21 mouse cellular contexts compared by ENCODE assay signal in the genomic region with DNA sequence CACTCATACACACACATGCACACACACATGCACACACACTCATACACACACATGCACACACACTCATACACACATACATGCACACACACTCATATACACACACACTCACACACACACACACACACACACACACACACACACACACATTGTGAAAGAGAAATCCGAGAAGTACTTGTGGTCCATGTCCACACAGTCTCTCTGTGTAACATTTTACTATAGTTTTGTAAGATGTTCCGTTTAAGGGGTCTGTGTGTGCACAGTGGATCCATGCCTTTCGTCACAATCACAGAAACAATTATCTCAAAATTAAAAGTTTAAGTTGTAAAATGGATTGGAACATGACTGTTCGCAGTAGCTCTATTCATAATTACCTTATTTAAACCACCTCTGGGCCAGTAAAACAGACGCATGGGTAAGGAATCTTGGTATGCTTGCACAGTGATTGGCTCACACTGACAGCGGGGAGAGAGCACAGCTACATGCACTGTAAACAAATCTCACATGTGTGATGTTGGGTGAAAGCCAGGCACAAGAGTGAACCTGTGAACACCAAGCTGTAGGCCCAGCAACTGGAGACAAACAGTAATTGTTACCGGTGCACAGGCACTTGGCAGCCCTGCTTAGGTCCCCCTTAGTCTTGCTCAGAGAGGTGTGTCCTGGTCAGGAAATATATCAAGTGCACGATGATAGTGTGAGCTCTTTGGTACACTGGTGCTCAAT.
A peak's percentile ranks its signal among the peaks of the same experiment; 100 is the strongest.
DNase-seq lines count a peak whose midpoint lies in the region; ATAC-seq and TF ChIP-seq lines count a peak whose summit lies in the region.
"Had no signal": no experiment of that assay in that cellular context is flagged by ENCODE, and none has a peak within 500 bp of the region (broad histone marks: within the 10 kb centered on the region; RNA-seq: fewer than 3 reads in every experiment).

No protein-coding gene starts in this region.

- H3K9me3 ChIP-seq in liver, embryonic 11.5 days (ENCODE audit: control insufficient read depth, low read length): no peaks in the 10 kb centered on the region
- H3K9me3 ChIP-seq: embryonic facial prominence, embryonic 13.5 days; forebrain, embryonic 15.5 days; heart, embryonic 10.5 days; heart, embryonic 15.5 days; hindbrain, embryonic 13.5 days had no signal

- no peak overlapping the region for H3K4me2 ChIP-seq in liver, embryonic 11.5 days
- H3K4me2 ChIP-seq: embryonic facial prominence, embryonic 13.5 days; forebrain, embryonic 15.5 days; heart, embryonic 15.5 days; hindbrain, embryonic 13.5 days had no signal

- H3K27me3 ChIP-seq in liver, adult 2 months (ENCODE audit: control insufficient read depth, insufficient read depth, low read length): no peaks in the 10 kb centered on the region
- no peaks in the 10 kb centered on the region for H3K27me3 ChIP-seq in liver, embryonic 11.5 days (replicated peaks; ENCODE audit: control insufficient read depth, insufficient read depth, low read length)
- H3K27me3 ChIP-seq: embryonic facial prominence, embryonic 13.5 days had no signal

- no peaks in the 10 kb centered on the region for H3K4me1 ChIP-seq in liver, adult 2 months (ENCODE audit: control insufficient read depth, insufficient read depth, low read length)
- H3K4me1 ChIP-seq in liver, embryonic 11.5 days (replicated peaks; ENCODE audit: control insufficient read depth, insufficient read depth, low read length): no peaks in the 10 kb centered on the region
- H3K4me1 ChIP-seq: embryonic facial prominence, embryonic 13.5 days; heart, embryonic 10.5 days; heart, embryonic 15.5 days had no signal

- no peak for ATAC-seq in liver, embryonic 11.5 days (replicated peaks; ENCODE audit: low FRiP score)
- peak; percentile 85 for ATAC-seq in granulocyte monocyte progenitor cell, adult 5-6 weeks (replicated peaks; ENCODE audit: poor library complexity, severe bottlenecking)
- ATAC-seq: forebrain, embryonic 15.5 days; hindbrain, postnatal 0 days had no signal

- no peaks in the 10 kb centered on the region for H3K79me2 ChIP-seq in liver, adult 2 months (ENCODE audit: control insufficient read depth, insufficient read depth, low read length)

- no peak for TF ChIP-seq POLR2A in liver, adult 2 months (IDR thresholded peaks at IDR 0.05; ENCODE audit: extremely low read depth, insufficient read depth, low read length)

- no peak overlapping the region for H3K27ac ChIP-seq in liver, adult 2 months (replicated peaks; ENCODE audit: insufficient read depth, low read depth, low read length)
- no peak overlapping the region for H3K27ac ChIP-seq in liver, embryonic 11.5 days (ENCODE audit: low read depth, low read length)
- H3K27ac ChIP-seq: embryonic facial prominence, embryonic 13.5 days; forebrain, embryonic 15.5 days; heart, embryonic 10.5 days; heart, embryonic 15.5 days; hindbrain, embryonic 13.5 days; hindbrain, postnatal 0 days had no signal

- peak; percentile 20 for DNase-seq in liver, adult 2 months (ENCODE audit: extremely low read depth, low read depth, low spot score)
- DNase-seq in liver, embryonic 11.5 days (ENCODE audit: low spot score): no peak
- DNase-seq in retina, postnatal 1 day: peak; percentile 11
- DNase-seq in retina, embryonic 14.5 days (ENCODE audit: low spot score): no peak
- DNase-seq in spleen, postnatal 4 days (ENCODE audit: low spot score in 2 of 2): no peak
- no peak for DNase-seq in layer of hippocampus, postnatal 36 days
- DNase-seq: adrenal gland, adult 8-10 months; adrenal gland, postnatal 36 days; cerebellum, adult 11-12 months; cerebellum, adult 9-10 months; cerebellum, postnatal 25 days; gastrocnemius, postnatal 36 days; heart, adult 18-20 months; heart, postnatal 14 days had no signal

- TF ChIP-seq CTCF in liver, adult 2 months (IDR thresholded peaks at IDR 0.05; ENCODE audit: low read depth, low read length): no peak

- no peak overlapping the region for H3K9ac ChIP-seq in liver, adult 2 months (ENCODE audit: low read depth, low read length)
- H3K9ac ChIP-seq in liver, embryonic 11.5 days (ENCODE audit: low read depth, low read length): no peak overlapping the region
- H3K9ac ChIP-seq: embryonic facial prominence, embryonic 13.5 days; forebrain, embryonic 15.5 days; heart, embryonic 15.5 days; hindbrain, embryonic 13.5 days had no signal

- no peak overlapping the region for H3K4me3 ChIP-seq in liver, adult 2 months (ENCODE audit: insufficient read depth, low read depth, low read length)
- no peak overlapping the region for H3K4me3 ChIP-seq in liver, embryonic 11.5 days (ENCODE audit: low read depth, low read length)
- H3K4me3 ChIP-seq: embryonic facial prominence, embryonic 13.5 days; forebrain, embryonic 15.5 days; heart, embryonic 10.5 days; heart, embryonic 15.5 days; hindbrain, embryonic 13.5 days had no signal

- no peaks in the 10 kb centered on the region for H3K36me3 ChIP-seq in liver, adult 2 months (ENCODE audit: control insufficient read depth, insufficient read depth, low read length)
- no peaks in the 10 kb centered on the region; the same call in 1 of the 2 replicates for H3K36me3 ChIP-seq in liver, embryonic 11.5 days (ENCODE audit: control insufficient read depth, insufficient read depth, low read length)
- H3K36me3 ChIP-seq: embryonic facial prominence, embryonic 13.5 days; forebrain, embryonic 15.5 days; heart, embryonic 10.5 days; heart, embryonic 15.5 days; hindbrain, embryonic 13.5 days had no signal

- WGBS in liver, adult 2 months: 65% methylated on average over 8 of the region's 8 CpGs
- 81% methylated on average over 8 of the region's 8 CpGs for WGBS in liver, embryonic 11.5 days

Comparison
In these comparisons a context has a peak if more than half of its experiments do, and no peak if none do; other contexts are left out.
1. DNase-seq: peak in liver, adult 2 months (single experiment) and retina, postnatal 1 day (single experiment); none in liver, embryonic 11.5 days (single experiment), retina, embryonic 14.5 days (single experiment), spleen, postnatal 4 days (0 of 2) and layer of hippocampus, postnatal 36 days (0 of 2).